Mouse (Mus musculus): ENCODE measurements around the gene Dlg3. TPM values are rescaled to one million over a fixed set of nuclear protein-coding genes. Genes with fewer than 3 reads are reported as not detected.

The Dlg3 gene
- polyA plus RNA-seq, 1 experiment from 2014 or later: 2.7 TPM

DNA sequence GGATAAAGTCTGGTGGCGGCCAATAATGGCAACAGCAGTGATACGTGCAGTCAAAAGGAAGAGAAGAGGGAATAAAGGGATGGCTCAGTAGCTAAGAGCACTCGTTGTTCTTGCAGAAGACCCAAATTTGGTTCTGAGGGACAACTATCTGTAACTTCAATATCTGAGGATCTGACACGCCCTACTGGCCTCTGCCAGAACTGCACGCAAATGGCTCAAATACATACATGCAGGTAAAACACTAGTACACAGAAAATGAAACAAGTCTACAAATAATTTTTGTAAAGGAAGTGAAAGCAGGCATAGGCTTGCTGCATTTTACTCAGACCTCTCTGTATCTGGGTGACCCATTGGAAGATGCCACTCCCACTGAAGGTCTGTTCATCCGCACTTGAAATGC lies 1.7 kb upstream of the Dlg3 start:
- no peak for DNase-seq (ENCODE audit: low spot score)
- Histone ChIP-seq H3K27ac (ENCODE audit: low read depth, low read length) (no peak overlapping the region), H3K4me2 (no peak overlapping the region), H3K36me3 (ENCODE audit: control insufficient read depth, insufficient read depth, low read length) (no peaks in the 10 kb centered on the region), H3K4me1 (replicated peaks; ENCODE audit: control insufficient read depth, insufficient read depth, low read length) (no peaks in the 10 kb centered on the region), H3K4me3 (ENCODE audit: low read depth, low read length) (no peak overlapping the region), H3K9ac (ENCODE audit: low read depth, low read length) (no peak overlapping the region), H3K27me3 (replicated peaks; ENCODE audit: control insufficient read depth, insufficient read depth, low read length) (peaks cover 24% of the 10 kb centered on the region), H3K9me3 (ENCODE audit: control insufficient read depth, low read length) (no peaks in the 10 kb centered on the region)
- no peak for ATAC-seq (replicated peaks; ENCODE audit: low FRiP score)
- WGBS: 82% methylated on average over 6 of the region's 6 CpGs

DNA sequence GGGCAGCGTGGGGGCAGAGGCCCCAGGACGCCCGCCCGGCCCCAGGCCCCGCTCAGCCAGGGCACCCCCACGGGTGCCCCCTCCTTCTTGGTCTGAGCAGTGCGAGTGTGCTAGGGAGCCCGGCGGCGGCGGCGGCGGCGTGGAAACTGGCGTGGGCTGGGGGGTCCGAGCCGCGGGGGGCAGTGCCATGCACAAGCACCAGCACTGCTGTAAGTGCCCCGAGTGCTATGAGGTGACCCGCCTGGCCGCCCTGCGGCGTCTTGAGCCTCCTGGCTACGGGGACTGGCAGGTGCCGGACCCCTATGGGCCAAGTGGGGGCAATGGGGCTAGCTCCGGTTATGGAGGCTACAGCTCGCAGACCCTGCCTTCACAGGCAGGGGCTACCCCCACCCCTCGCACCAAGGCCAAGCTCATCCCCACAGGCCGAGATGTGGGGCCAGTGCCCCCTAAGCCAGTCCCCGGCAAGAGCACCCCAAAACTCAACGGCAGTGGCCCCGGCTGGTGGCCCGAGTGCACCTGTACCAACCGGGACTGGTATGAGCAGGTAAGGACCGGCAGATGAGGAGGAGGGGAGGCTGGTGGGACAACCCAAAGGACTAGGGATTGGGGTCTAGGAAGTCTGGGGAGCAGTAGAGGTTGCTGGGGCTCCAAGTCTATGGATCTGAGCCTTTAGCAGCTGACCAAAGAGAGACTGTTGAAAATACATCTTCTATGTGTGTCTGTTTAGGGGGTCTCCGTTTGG lies 534 bp downstream of the Dlg3 start:
- ATAC-seq (replicated peaks; ENCODE audit: low FRiP score) (no peak), DNase-seq (ENCODE audit: low spot score) (no peak)
- Histone ChIP-seq H3K4me3 (ENCODE audit: low read depth, low read length) (peak overlapping the region; percentile 39), H3K4me1 (replicated peaks; ENCODE audit: control insufficient read depth, insufficient read depth, low read length) (no peaks in the 10 kb centered on the region), H3K27me3 (replicated peaks; ENCODE audit: control insufficient read depth, insufficient read depth, low read length) (peaks cover 24% of the 10 kb centered on the region), H3K27ac (ENCODE audit: low read depth, low read length) (no peak overlapping the region), H3K9me3 (ENCODE audit: control insufficient read depth, low read length) (no peaks in the 10 kb centered on the region), H3K9ac (ENCODE audit: low read depth, low read length) (no peak overlapping the region), H3K4me2 (peak overlapping the region; percentile 62), H3K36me3 (ENCODE audit: control insufficient read depth, insufficient read depth, low read length) (no peaks in the 10 kb centered on the region)
- whole genome bisulfite sequencing: 34% methylated on average over 27 of the region's 36 CpGs

GRCm38 (mm10) chrX:100769281-100769680 lies 1.8 kb downstream of the Dlg3 start:
- no peak for DNase-seq (ENCODE audit: low spot score)
- Histone ChIP-seq H3K4me2 (no peak overlapping the region), H3K36me3 (ENCODE audit: control insufficient read depth, insufficient read depth, low read length) (no peaks in the 10 kb centered on the region), H3K9ac (ENCODE audit: low read depth, low read length) (no peak overlapping the region), H3K4me3 (ENCODE audit: low read depth, low read length) (no peak overlapping the region), H3K27me3 (replicated peaks; ENCODE audit: control insufficient read depth, insufficient read depth, low read length) (peaks cover 24% of the 10 kb centered on the region), H3K27ac (ENCODE audit: low read depth, low read length) (no peak overlapping the region), H3K9me3 (ENCODE audit: control insufficient read depth, low read length) (no peaks in the 10 kb centered on the region), H3K4me1 (replicated peaks; ENCODE audit: control insufficient read depth, insufficient read depth, low read length) (no peaks in the 10 kb centered on the region)
- ATAC-seq (replicated peaks; ENCODE audit: low FRiP score): no peak
- WGBS: 86% methylated on average over 5 of the region's 5 CpGs

DNA sequence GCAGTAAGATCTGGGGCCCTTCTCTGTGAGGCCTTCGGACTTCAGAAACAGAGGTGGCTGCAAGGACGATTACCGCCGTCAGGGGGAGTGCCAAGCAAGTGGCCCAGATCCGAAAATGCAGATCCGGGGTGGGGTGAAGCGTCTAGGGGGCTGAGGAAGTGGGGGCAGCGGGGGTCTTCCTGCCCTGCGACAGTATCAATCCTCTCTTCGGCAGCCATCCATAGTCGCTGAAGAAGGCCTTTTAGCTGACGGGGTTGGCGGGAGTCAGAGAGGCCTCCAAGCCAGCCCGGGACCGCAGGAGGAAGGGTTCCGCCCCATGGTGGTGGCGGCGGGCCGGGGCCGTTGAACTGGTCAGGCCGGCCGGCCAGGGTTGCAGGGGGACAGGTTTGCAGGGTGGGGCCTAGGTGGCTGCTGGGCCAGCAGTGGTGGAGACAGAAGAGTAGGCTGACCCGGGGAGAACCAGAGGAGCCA lies 6.9 kb downstream of the Dlg3 start:
- Histone ChIP-seq H3K4me1 (replicated peaks; ENCODE audit: control insufficient read depth, insufficient read depth, low read length) (no peaks in the 10 kb centered on the region), H3K9me3 (ENCODE audit: control insufficient read depth, low read length) (no peaks in the 10 kb centered on the region), H3K4me2 (peak overlapping the region; percentile 70), H3K27ac (ENCODE audit: low read depth, low read length) (no peak overlapping the region), H3K27me3 (replicated peaks; ENCODE audit: control insufficient read depth, insufficient read depth, low read length) (peaks cover 4% of the 10 kb centered on the region), H3K4me3 (ENCODE audit: low read depth, low read length) (peak overlapping the region; percentile 50), H3K36me3 (ENCODE audit: control insufficient read depth, insufficient read depth, low read length) (no peaks in the 10 kb centered on the region), H3K9ac (ENCODE audit: low read depth, low read length) (peak overlapping the region; percentile 48)
- no peak for ATAC-seq (replicated peaks; ENCODE audit: low FRiP score)
- DNase-seq (ENCODE audit: low spot score): peak; percentile 50
- 15% methylated on average over 22 of the region's 23 CpGs for WGBS

- H3K4me2 ChIP-seq: no peak overlapping the region
- no peak for DNase-seq (ENCODE audit: low spot score)
- 72% methylated on average over 3 of the region's 3 CpGs for WGBS
- ATAC-seq (replicated peaks; ENCODE audit: low FRiP score): no peak
- H3K27ac ChIP-seq (ENCODE audit: low read depth, low read length): no peak overlapping the region
- no peak overlapping the region for H3K4me3 ChIP-seq (ENCODE audit: low read depth, low read length)
- H3K4me1 ChIP-seq (replicated peaks; ENCODE audit: control insufficient read depth, insufficient read depth, low read length): no peaks in the 10 kb centered on the region
- H3K9ac ChIP-seq (ENCODE audit: low read depth, low read length): no peak overlapping the region
- no peaks in the 10 kb centered on the region for H3K9me3 ChIP-seq (ENCODE audit: control insufficient read depth, low read length)
- H3K27me3 ChIP-seq (replicated peaks; ENCODE audit: control insufficient read depth, insufficient read depth, low read length): no peaks in the 10 kb centered on the region; the same call in none of the 2 replicates
- no peaks in the 10 kb centered on the region for H3K36me3 ChIP-seq (ENCODE audit: control insufficient read depth, insufficient read depth, low read length)
Observed at GRCm38 (mm10) chrX:100775405-100775804, 7.9 kb downstream of the Dlg3 start.

DNA sequence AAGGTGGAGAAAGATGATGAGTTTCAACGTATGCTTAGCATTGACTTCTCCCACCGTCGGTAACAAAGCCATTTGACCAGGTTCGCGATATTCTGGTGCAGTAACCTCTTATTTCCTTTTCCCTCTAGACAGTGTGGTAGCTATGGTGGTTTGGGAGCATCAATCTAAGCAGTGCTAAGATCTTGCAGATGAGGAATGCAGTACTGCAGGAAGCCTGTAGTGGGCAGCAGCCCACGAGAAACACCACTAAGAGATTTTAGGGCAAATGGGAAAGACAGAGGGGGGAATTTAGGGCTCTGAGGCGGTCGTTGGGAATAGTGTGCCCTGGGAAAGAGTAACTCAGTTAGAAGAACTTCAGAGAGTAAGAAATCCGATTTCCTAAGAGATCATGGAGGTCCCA lies 9.0 kb downstream of the Dlg3 start:
- Histone ChIP-seq H3K4me1 (replicated peaks; ENCODE audit: control insufficient read depth, insufficient read depth, low read length) (no peaks in the 10 kb centered on the region), H3K9ac (ENCODE audit: low read depth, low read length) (no peak overlapping the region), H3K27ac (ENCODE audit: low read depth, low read length) (no peak overlapping the region), H3K4me2 (peak overlapping the region; percentile 65), H3K36me3 (ENCODE audit: control insufficient read depth, insufficient read depth, low read length) (no peaks in the 10 kb centered on the region), H3K4me3 (ENCODE audit: low read depth, low read length) (peak overlapping the region; percentile 49), H3K9me3 (ENCODE audit: control insufficient read depth, low read length) (no peaks in the 10 kb centered on the region), H3K27me3 (replicated peaks; ENCODE audit: control insufficient read depth, insufficient read depth, low read length) (no peaks in the 10 kb centered on the region; the same call in 1 of the 2 replicates)
- 8% methylated on average over 9 of the region's 9 CpGs for WGBS
- DNase-seq (ENCODE audit: low spot score) (no peak), ATAC-seq (replicated peaks; ENCODE audit: low FRiP score) (peak; percentile 13)

DNA sequence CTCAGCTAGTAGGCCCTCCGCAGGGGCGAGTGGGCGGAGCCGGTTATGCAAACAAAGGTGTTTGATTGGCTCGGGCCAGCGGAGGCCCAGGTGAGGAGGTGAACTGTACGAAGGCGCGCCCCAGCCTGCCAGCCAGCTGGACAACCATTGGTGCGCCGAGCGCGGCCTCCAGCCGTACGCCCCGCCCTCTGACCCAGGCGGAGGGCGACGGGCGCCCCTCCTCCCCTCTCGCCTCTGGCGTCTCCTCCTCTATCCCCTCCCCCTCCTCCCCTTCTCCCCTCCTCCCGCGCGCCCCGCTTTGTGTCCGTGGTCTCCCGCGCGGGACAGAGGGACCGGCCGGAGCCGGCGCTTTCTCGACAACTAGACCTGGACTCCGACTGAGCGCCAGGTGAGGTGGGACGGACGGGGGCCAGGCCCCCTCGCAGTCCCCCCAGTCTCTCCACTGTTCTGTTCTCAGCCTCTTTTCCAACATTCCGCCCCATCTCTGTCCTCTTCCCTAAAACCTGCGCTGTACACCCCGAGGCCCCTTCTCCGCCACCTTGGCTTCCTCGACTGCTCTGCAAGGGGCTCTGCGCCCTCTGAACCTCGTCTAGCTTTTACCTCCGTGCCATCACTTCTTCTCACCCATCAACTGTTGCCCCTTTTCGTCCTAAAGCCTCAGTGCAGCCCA lies 9.6 kb downstream of the Dlg3 start:
- H3K27ac ChIP-seq (ENCODE audit: low read depth, low read length): peak overlapping the region; percentile 3
- 20% methylated on average over 26 of the region's 49 CpGs for WGBS

DNA sequence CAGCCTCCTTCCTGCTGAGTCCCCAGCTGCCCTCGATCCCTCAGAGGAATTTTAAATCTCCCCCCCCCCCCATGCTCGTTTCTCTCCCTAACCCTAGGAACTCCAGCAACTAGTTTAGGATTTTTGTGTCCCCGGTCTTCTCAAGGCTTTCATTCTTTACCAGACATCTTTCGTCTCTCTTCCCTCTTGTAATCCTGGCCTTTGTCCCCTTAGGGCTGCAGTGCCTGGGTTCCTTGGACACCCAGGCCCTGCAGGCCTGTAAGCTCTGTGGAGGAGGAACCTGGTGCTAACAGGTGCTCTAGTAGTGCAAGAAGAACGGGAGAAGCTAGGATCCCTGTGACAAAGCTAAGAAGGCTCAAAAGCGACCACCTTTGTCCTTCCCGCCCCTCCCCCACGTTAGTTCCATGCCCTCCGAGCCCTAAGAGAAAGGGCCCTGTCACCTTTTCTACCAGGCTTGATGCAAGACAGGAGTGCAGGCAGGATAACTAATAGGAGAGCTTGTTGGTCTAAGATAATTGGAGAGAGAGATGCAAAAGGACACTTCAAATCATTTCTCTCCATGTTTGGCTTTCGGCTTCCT lies 10.2 kb downstream of the Dlg3 start:
- H3K36me3 ChIP-seq (ENCODE audit: control insufficient read depth, insufficient read depth, low read length): no peaks in the 10 kb centered on the region
- H3K9ac ChIP-seq (ENCODE audit: low read depth, low read length): peak overlapping the region; percentile 67
- peak overlapping the region; percentile 65 for H3K4me2 ChIP-seq
- no peak for ATAC-seq (replicated peaks; ENCODE audit: low FRiP score)
- 19% methylated on average over 10 of the region's 10 CpGs for WGBS
- DNase-seq (ENCODE audit: low spot score): no peak
- H3K4me1 ChIP-seq (replicated peaks; ENCODE audit: control insufficient read depth, insufficient read depth, low read length): no peaks in the 10 kb centered on the region; the same call in 1 of the 2 replicates
- no peaks in the 10 kb centered on the region; the same call in 1 of the 2 replicates for H3K27me3 ChIP-seq (replicated peaks; ENCODE audit: control insufficient read depth, insufficient read depth, low read length)
- H3K9me3 ChIP-seq (ENCODE audit: control insufficient read depth, low read length): no peaks in the 10 kb centered on the region
- H3K4me3 ChIP-seq (ENCODE audit: low read depth, low read length): peak overlapping the region; percentile 49
- peak overlapping the region; percentile 3 for H3K27ac ChIP-seq (ENCODE audit: low read depth, low read length)

More for the DNA sequence above, 9.6 kb downstream of the Dlg3 start:
- Histone ChIP-seq H3K4me1 (replicated peaks; ENCODE audit: control insufficient read depth, insufficient read depth, low read length) (no peaks in the 10 kb centered on the region), H3K4me3 (ENCODE audit: low read depth, low read length) (peak overlapping the region; percentile 49), H3K9ac (ENCODE audit: low read depth, low read length) (peak overlapping the region; percentile 67), H3K36me3 (ENCODE audit: control insufficient read depth, insufficient read depth, low read length) (no peaks in the 10 kb centered on the region), H3K4me2 (peak overlapping the region; percentile 65), H3K9me3 (ENCODE audit: control insufficient read depth, low read length) (no peaks in the 10 kb centered on the region), H3K27me3 (replicated peaks; ENCODE audit: control insufficient read depth, insufficient read depth, low read length) (no peaks in the 10 kb centered on the region; the same call in 1 of the 2 replicates)
- ATAC-seq (replicated peaks; ENCODE audit: low FRiP score) (peak; percentile 94), DNase-seq (ENCODE audit: low spot score) (peak; percentile 67)

Measured in liver, embryonic 11.5 days (tissue).